Mouse (Mus musculus) bone marrow, adult 2 months (tissue): ENCODE measurements around the gene Ncl. TPM values are rescaled to one million over a fixed set of nuclear protein-coding genes. Genes with fewer than 3 reads are reported as not detected.
"Not testable (repeated sequence)": the region's sequence is repeated elsewhere in the genome, so short reads cannot be mapped to it uniquely, and the experiment has no call there.

Source experiments
- H3K27ac ChIP-seq: fragments of 200-500 bp; 2 replicates; pipeline ENCODE4 v1.5.1; 2012; ENCODE audit warnings: low read depth, mild to moderate bottlenecking, control low read depth, inconsistent platforms, low read length; ENCODE audit not compliant: control insufficient read depth, poor library complexity, insufficient read depth
- H3K4me1 ChIP-seq: fragments of 200-500 bp; 2 replicates; pipeline ENCODE4 v1.6.1; 2011; ENCODE audit warnings: low read length; ENCODE audit not compliant: control insufficient read depth, insufficient read depth
- H3K4me3 ChIP-seq: fragments of 200-500 bp; replicated peaks from 2 replicates; pipeline ENCODE3; 2011; ENCODE audit warnings: mild to moderate bottlenecking, low read depth, low read length, control low read depth; ENCODE audit not compliant: control insufficient read depth
- CTCF ChIP-seq: fragments of 200-500 bp; IDR thresholded peaks from 2 replicates; pipeline ENCODE4 v1.5.1; 2011; ENCODE audit warnings: low read length, control low read depth; ENCODE audit not compliant: control insufficient read depth, insufficient read depth
- POLR2A ChIP-seq: fragments of 200-500 bp; IDR thresholded peaks from 2 replicates; pipeline ENCODE4 v1.6.1; 2011; ENCODE audit warnings: low read depth, mild to moderate bottlenecking, control low read depth, low read length, borderline replicate concordance; ENCODE audit not compliant: control insufficient read depth
- WGBS: fragments of 180-500 bp; shearing (Covaris S2); methylation state at CpG from one replicate; pipeline ENCODE4 v1.1.7; 2018; 5-methylcytosine and 5-hydroxymethylcytosine counted together
- polyA plus RNA-seq: library from polyadenylated mRNA; stranded (reverse); fragments of >200 nt; gene quantifications from 2 replicates; pipeline ENCODE4 v1.2.4, GENCODE M21; 2011; ENCODE audit warnings: low replicate concordance; ENCODE audit not compliant: missing spikeins, insufficient read depth, insufficient read length

Gene Ncl
- polyA plus RNA-seq, 1 experiment = 503 TPM

DNA sequence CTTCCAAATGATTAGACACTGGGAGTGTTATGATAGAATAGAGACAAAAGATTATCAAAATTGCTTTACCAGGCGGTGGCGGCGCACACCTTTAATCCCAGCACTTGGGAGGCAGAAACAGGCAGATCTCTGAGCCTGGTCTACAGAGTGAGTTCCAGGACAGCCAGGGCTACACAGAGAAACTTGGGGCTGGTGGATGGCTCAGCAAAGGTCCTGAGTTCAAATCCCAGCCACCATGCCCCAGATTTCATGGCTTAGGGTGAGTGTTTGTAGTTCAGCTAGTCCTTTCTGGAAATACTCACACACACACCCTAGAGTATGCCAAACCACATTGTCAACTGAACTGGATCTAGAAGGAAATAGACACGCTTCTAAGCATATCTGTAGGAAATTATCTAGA, 14.1 kb downstream of the Ncl start:
- H3K27ac ChIP-seq = peak overlapping the region; percentile 55; the same call in 1 of the 2 replicates

DNA sequence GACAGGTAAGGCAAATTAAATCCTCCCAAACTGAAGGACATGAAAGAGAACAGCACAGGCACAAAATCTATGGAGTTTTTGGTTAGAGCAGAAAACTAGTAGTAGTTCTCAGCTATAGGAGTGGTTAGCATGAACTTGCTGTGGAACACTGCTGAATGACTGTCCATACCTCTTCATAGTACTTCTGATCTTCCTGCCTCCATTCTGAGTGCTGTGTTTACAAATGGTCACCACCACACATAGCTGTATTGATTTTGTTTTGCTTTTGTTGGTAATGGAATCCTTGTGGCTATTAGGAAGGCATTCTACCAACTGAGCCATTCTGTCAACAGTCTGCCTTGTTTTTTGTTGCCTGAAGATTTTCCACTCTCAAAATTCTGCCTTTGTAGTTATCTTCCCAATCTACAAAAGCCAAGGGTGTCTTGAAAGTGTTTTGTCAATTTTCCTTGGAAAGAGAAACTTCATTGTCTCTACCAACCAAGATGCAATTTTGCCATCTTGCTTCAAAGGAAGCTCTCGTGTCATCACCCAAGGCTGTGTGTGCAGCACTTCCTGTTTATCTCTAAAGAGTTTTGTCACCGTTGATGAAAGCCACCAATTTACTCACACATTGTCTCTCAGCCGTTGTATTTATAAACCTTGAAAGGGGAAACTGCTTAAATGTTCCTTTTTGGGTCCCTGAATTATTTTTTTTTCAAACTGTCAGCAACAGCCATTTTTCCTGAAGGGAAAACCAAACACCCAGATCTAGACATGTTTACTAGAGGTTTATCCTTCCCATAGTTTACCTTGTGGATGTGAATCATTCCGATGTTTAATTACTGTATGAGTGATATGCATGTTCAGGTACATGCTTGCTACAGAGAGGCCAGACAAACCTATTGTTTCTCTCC, 15.0 kb downstream of the Ncl start:
- TF ChIP-seq POLR2A (no peak), CTCF (no peak)
- Histone ChIP-seq H3K4me3 (no peak overlapping the region), H3K27ac (no peak overlapping the region; the same call in 1 of the 2 replicates), H3K4me1 (peaks cover 2% of the 10 kb centered on the region)
- whole genome bisulfite sequencing = 14% methylated on average over 4 of the region's 4 CpGs

More for the DNA sequence above, 14.1 kb downstream of the Ncl start:
- TF ChIP-seq CTCF (no peak), POLR2A (no peak)
- 68% methylated on average over 4 of the region's 4 CpGs for WGBS
- Histone ChIP-seq H3K4me1 (peaks cover 2% of the 10 kb centered on the region), H3K4me3 (no peak overlapping the region)

DNA sequence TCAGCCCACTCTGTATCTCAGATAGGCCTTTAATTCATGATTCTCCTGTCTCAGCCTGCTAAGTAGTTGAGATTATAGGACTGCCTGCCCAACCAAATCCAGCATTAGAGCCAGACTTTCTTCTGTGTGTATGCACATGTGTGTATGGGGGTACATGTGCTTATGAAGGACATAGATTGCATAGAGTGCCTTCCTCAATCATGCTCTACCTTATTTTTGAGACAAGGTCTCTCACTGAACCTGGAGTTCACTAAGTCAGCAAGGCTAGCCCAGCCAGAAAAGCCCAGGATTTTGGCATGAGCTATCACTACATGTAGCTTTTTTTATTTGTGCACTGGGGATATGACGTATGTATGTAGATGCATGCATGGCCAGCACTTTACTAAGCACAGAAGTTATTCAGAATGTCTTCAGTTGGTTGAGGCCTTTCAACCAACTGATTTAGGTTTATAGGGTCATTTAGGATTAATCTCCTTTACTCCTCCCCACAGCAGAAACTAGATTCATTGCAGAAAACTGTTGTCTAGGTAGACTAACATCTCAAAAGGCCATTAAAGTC, 16.0 kb downstream of the Ncl start:
- H3K4me1 ChIP-seq = peaks cover 2% of the 10 kb centered on the region
- 83% methylated on average over 1 of the region's 1 CpGs for WGBS
- no peak overlapping the region for H3K4me3 ChIP-seq
- no peak overlapping the region for H3K27ac ChIP-seq
- no peak for TF ChIP-seq POLR2A
- no peak for TF ChIP-seq CTCF

DNA sequence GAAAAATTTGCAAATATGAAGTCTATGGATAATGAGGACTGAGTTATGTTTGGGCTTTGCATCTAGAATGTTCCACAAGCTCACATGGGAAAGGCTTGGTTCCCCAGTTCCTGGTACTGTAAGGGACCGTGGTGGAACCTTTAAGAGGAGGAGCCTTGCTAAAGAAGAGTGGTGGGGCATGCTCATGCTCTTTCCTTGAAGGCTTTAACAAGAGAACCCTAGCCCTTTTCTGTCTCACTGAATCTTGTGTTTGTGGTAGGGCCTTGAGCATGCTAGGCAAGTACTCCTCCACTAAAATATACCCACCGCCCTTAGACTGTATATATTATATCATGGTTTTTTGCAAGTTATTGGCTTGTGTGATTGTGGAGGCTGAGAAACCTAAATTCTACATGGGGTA, 16.8 kb downstream of the Ncl start:
- peaks cover 2% of the 10 kb centered on the region for H3K4me1 ChIP-seq
- no peak overlapping the region for H3K4me3 ChIP-seq
- 79% methylated on average over 2 of the region's 2 CpGs for WGBS
- no peak overlapping the region for H3K27ac ChIP-seq
- TF ChIP-seq CTCF (no peak), POLR2A (no peak)

DNA sequence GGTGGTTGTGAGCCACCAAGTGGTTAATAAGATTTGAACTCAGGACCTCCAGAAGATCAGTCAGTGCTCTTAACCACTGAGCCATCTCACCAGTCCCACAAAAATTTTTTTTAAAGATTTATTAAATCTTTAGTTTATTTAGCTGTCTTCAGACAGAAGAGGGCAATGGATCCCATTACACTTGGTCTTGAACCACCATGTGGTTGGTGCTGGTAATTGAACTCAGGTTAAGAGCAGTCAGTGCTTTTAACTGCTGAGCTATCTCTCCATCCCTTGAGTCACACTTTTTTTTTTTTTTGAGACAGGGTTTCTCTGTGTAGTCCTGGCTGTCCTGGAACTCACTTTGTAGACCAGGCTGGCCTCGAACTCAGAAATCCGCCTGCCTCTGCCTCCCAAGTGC, 18.1 kb downstream of the Ncl start:
- 83% methylated on average over 2 of the region's 2 CpGs for WGBS
- H3K27ac ChIP-seq, H3K4me3 ChIP-seq, H3K4me1 ChIP-seq: not testable (repeated sequence)

DNA sequence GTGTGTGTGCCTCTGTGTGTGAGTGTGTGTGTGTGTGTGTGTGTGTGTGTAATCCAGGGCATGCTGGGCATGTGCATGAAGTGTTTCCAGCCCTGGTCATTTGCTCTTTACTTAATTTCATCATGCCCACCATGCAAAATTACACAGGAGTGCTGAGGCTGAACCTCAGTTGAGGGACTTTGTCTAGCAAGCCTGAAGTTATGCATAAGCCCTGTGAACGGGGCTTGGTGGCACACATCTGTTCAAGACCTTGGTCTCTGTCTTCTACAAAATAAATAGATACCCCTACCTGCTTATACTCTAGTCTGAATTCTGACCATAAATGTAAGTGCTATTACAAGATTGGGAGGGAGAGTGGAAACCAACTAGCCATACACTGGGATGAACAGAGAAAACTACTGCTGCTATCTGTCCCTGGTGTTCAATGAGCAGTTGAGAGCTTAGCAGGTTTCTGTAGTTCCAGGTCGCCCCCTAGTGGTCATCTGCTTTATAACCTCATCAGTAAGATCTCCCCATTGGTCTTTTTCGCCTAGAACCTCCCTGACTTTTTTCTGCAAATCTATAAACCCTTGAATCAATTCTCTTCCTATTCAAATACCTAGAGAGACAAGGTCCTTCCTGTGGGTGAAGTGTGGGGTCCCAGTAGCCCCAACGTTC, 19.9 kb downstream of the Ncl start:
- H3K4me3 ChIP-seq = no peak overlapping the region
- 26% methylated on average over 4 of the region's 4 CpGs for WGBS
- TF ChIP-seq CTCF (peak; percentile 65), POLR2A (no peak)
- no peak overlapping the region for H3K27ac ChIP-seq
- H3K4me1 ChIP-seq = peaks cover 2% of the 10 kb centered on the region

DNA sequence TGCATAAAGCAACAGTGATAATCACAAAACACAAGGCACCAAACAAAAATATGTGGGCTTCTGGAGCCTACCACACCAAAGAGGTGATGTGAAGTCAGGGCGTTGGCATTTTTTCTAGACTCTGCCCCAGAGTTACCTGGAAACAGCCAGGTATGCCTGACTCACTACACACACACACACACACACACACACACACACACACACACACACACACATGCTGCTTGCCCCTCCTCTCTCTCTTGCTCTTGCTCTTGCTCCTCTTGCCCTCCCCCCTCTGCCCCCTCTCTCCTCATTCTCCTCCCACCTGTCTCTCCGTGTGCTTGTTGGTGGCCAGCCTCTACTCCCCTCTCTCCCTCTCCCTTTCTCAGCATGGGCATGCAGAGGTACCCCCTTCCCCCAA, 22.9 kb downstream of the Ncl start:
- WGBS = 68% methylated on average over 2 of the region's 2 CpGs
- no peaks in the 10 kb centered on the region for H3K4me1 ChIP-seq
- no peak overlapping the region for H3K4me3 ChIP-seq
- TF ChIP-seq CTCF = no peak
- no peak for TF ChIP-seq POLR2A
- H3K27ac ChIP-seq = no peak overlapping the region

DNA sequence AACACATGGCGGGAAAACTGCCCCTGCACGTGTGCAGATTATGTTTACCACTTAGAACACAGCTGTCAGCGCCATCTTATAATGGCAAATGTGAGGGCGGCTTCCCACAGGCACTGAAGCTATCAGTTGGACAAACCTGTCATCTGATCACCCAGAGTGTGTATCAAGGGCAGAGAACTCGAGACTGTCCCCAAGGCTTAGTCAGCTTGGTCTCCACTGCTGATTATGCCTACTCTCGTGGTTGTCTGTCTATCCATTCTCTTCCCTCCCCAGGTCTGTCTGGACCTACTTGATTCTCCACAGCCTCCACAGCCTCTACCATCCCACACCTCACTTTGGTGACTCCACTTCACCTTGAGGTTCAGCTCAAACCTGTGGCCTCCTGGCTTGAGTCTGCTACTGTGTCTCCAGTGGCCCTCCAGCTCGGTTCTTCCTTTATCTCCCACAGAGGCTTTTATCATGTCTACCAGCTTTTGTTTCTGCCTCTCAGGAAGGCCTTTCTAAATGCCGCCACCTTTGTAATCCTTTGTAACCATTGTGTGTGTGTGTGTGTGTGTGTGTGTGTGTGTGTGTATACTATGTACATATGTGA, 38.3 kb downstream of the Ncl start:
- TF ChIP-seq CTCF = no peak
- TF ChIP-seq POLR2A = no peak
- H3K4me3 ChIP-seq = no peak overlapping the region
- WGBS = 82% methylated on average over 8 of the region's 8 CpGs
- no peak overlapping the region for H3K27ac ChIP-seq
- no peaks in the 10 kb centered on the region for H3K4me1 ChIP-seq
